Mouse (Mus musculus) urinary bladder, adult 2 months (tissue): ENCODE measurements around the gene Csad. TPM values are rescaled to one million over a fixed set of nuclear protein-coding genes. Genes with fewer than 3 reads are reported as not detected.

ENCODE experiments used
- DNase-seq: peaks from one replicate; pipeline ENCODE4 v3.0.0; 2022; ENCODE audit warnings: low spot score
- polyA plus RNA-seq: library from polyadenylated mRNA; depleted of rRNA; stranded (reverse); fragments of >200 nt; gene quantifications from 2 replicates; pipeline ENCODE4 v1.2.3, GENCODE M21; 2012; rRNA removed

Gene Csad
- polyA plus RNA-seq: 92.4 and 102 TPM in 2 replicates

- DNase-seq: no peak
These were observed at the start of gene Csad for GRCm38 (mm10) chr15:102204674-102205505. TSS of gene Csad (minus strand) at chr15:102204724.

GRCm38 (mm10) chr15:102250521-102250920, 46.0 kb upstream of the Csad start:
- DNase-seq: no peak

- no peak for DNase-seq
These were observed 45.4 kb upstream of the Csad start for GRCm38 (mm10) chr15:102249967-102250366.

- DNase-seq: no peak
These were observed 44.7 kb upstream of the Csad start for GRCm38 (mm10) chr15:102249251-102249691.

GRCm38 (mm10) chr15:102248812-102249191, 44.3 kb upstream of the Csad start:
- no peak for DNase-seq

GRCm38 (mm10) chr15:102248131-102248811, 43.7 kb upstream of the Csad start:
- DNase-seq: no peak

- peak; percentile 80 for DNase-seq
These were observed 43.0 kb upstream of the Csad start for GRCm38 (mm10) chr15:102247252-102248130.

GRCm38 (mm10) chr15:102246866-102247251, 42.3 kb upstream of the Csad start:
- DNase-seq: peak; percentile 93

GRCm38 (mm10) chr15:102245891-102246741, 41.6 kb upstream of the Csad start:
- no peak for DNase-seq

- DNase-seq: no peak
These were observed 40.9 kb upstream of the Csad start for GRCm38 (mm10) chr15:102245461-102245881.

GRCm38 (mm10) chr15:102244306-102245191, 40.0 kb upstream of the Csad start:
- no peak for DNase-seq

GRCm38 (mm10) chr15:102243229-102244190, 39.0 kb upstream of the Csad start:
- no peak for DNase-seq

- DNase-seq: no peak
These were observed 38.1 kb upstream of the Csad start for GRCm38 (mm10) chr15:102242404-102243228.

GRCm38 (mm10) chr15:102240607-102241006, 36.1 kb upstream of the Csad start:
- DNase-seq: no peak

- no peak for DNase-seq
These were observed 35.3 kb upstream of the Csad start for GRCm38 (mm10) chr15:102239851-102240250.

- no peak for DNase-seq
These were observed 34.7 kb upstream of the Csad start for GRCm38 (mm10) chr15:102239260-102239590.

- no peak for DNase-seq
These were observed 34.2 kb upstream of the Csad start for GRCm38 (mm10) chr15:102238543-102239259.
